Mouse (Mus musculus) spleen, adult 2 months (tissue): ENCODE data around the gene Tiam1.

ENCODE experiments used
- CTCF ChIP-seq: fragments of 200-500 bp; IDR thresholded peaks from 2 replicates; pipeline ENCODE4 v1.5.1; 2011; ENCODE audit warnings: mild to moderate bottlenecking, inconsistent platforms; ENCODE audit not compliant: insufficient read depth, insufficient read length, insufficient replicate concordance; ENCODE audit errors: extremely low read depth
- POLR2A ChIP-seq: fragments of 200-500 bp; IDR thresholded peaks from 2 replicates; pipeline ENCODE4 v1.6.1; 2011; ENCODE audit warnings: low read depth, low read length, inconsistent platforms

GRCm38 (mm10) chr16:89989816-89990215 is 153.8 kb downstream of the Tiam1 start:
- TF ChIP-seq CTCF: no peak
- no peak for TF ChIP-seq POLR2A
